Comparison of ENCODE assay signal across 21 mouse cellular contexts in genomic region chr10:110994761-110995160, GRCm38 (mm10). TPM values are rescaled to one million over a fixed set of nuclear protein-coding genes. Genes with fewer than 3 reads are reported as not detected.
DNase-seq lines count a peak whose midpoint lies in the region; ATAC-seq lines count a peak whose summit lies in the region.
"Had no signal": no experiment of that assay in that cellular context is flagged by ENCODE, and none has a peak within 500 bp of the region (broad histone marks: within the 10 kb centered on the region; RNA-seq: fewer than 3 reads in every experiment).

No protein-coding gene starts in this region.

- H3K4me3 ChIP-seq in forebrain, embryonic 12.5 days (replicated peaks) = no peak overlapping the region
- H3K4me3 ChIP-seq in forebrain, embryonic 11.5 days (ENCODE audit: low read depth, low read length) = no peak overlapping the region
- no peak overlapping the region for H3K4me3 ChIP-seq in hindbrain, embryonic 13.5 days
- H3K4me3 ChIP-seq in hindbrain, embryonic 14.5 days (replicated peaks; ENCODE audit: low read length) = no peak overlapping the region
- no peak overlapping the region for H3K4me3 ChIP-seq in midbrain, embryonic 12.5 days
- H3K4me3 ChIP-seq in midbrain, embryonic 15.5 days = no peak overlapping the region
- H3K4me3 ChIP-seq: embryonic facial prominence, embryonic 15.5 days; erythroblast, embryonic 14.5 days; forebrain, embryonic 10.5 days; heart, embryonic 12.5 days had no signal

- no peaks in the 10 kb centered on the region for H3K27me3 ChIP-seq in forebrain, embryonic 12.5 days
- H3K27me3 ChIP-seq in forebrain, embryonic 11.5 days (ENCODE audit: control insufficient read depth, insufficient read depth, low read length) = no peaks in the 10 kb centered on the region
- no peaks in the 10 kb centered on the region for H3K27me3 ChIP-seq in hindbrain, embryonic 13.5 days
- H3K27me3 ChIP-seq in hindbrain, embryonic 14.5 days (ENCODE audit: control insufficient read depth, insufficient read depth, low read length) = no peaks in the 10 kb centered on the region
- no peaks in the 10 kb centered on the region for H3K27me3 ChIP-seq in midbrain, embryonic 12.5 days
- no peaks in the 10 kb centered on the region for H3K27me3 ChIP-seq in midbrain, embryonic 15.5 days (replicated peaks)
- H3K27me3 ChIP-seq: embryonic facial prominence, embryonic 15.5 days; heart, embryonic 12.5 days had no signal

- H3K4me1 ChIP-seq in forebrain, embryonic 12.5 days = peaks cover 30% of the 10 kb centered on the region
- H3K4me1 ChIP-seq in forebrain, embryonic 11.5 days (replicated peaks; ENCODE audit: control insufficient read depth, insufficient read depth, low read length) = 0 out of 2 replicates have a peak, but pooled peaks cover 6% of the 10 kb centered on the region
- H3K4me1 ChIP-seq in hindbrain, embryonic 13.5 days (replicated peaks) = peaks cover 31% of the 10 kb centered on the region
- H3K4me1 ChIP-seq in hindbrain, embryonic 14.5 days (replicated peaks; ENCODE audit: control insufficient read depth, insufficient read depth, low read length) = peaks cover 16% of the 10 kb centered on the region
- H3K4me1 ChIP-seq in midbrain, embryonic 12.5 days = peaks cover 20% of the 10 kb centered on the region
- H3K4me1 ChIP-seq in midbrain, embryonic 15.5 days = peaks cover 23% of the 10 kb centered on the region

- no peak overlapping the region for H3K4me2 ChIP-seq in forebrain, embryonic 12.5 days
- no peak overlapping the region for H3K4me2 ChIP-seq in forebrain, embryonic 11.5 days (ENCODE audit: low read depth, low read length, severe bottlenecking)
- H3K4me2 ChIP-seq in hindbrain, embryonic 13.5 days = no peak overlapping the region
- H3K4me2 ChIP-seq in hindbrain, embryonic 14.5 days (replicated peaks) = no peak overlapping the region
- no peak overlapping the region for H3K4me2 ChIP-seq in midbrain, embryonic 12.5 days (replicated peaks)
- H3K4me2 ChIP-seq in midbrain, embryonic 15.5 days = no peak overlapping the region
- H3K4me2 ChIP-seq: embryonic facial prominence, embryonic 15.5 days; heart, embryonic 12.5 days had no signal

- no peaks in the 10 kb centered on the region for H3K36me3 ChIP-seq in forebrain, embryonic 12.5 days (replicated peaks)
- no peaks in the 10 kb centered on the region for H3K36me3 ChIP-seq in forebrain, embryonic 11.5 days (ENCODE audit: control insufficient read depth, insufficient read depth, low read length)
- H3K36me3 ChIP-seq in hindbrain, embryonic 13.5 days = no peaks in the 10 kb centered on the region
- H3K36me3 ChIP-seq in hindbrain, embryonic 14.5 days (replicated peaks; ENCODE audit: control insufficient read depth, insufficient read depth) = no peaks in the 10 kb centered on the region
- no peaks in the 10 kb centered on the region for H3K36me3 ChIP-seq in midbrain, embryonic 12.5 days
- H3K36me3 ChIP-seq in midbrain, embryonic 15.5 days (replicated peaks) = no peaks in the 10 kb centered on the region
- H3K36me3 ChIP-seq: embryonic facial prominence, embryonic 15.5 days; heart, embryonic 12.5 days had no signal

- ATAC-seq in forebrain, embryonic 12.5 days (ENCODE audit: low FRiP score) = no peak
- no peak for ATAC-seq in forebrain, embryonic 11.5 days (replicated peaks; ENCODE audit: low FRiP score)
- ATAC-seq in hindbrain, embryonic 13.5 days (ENCODE audit: low FRiP score) = no peak
- ATAC-seq in hindbrain, embryonic 14.5 days (ENCODE audit: low FRiP score) = no peak
- ATAC-seq in midbrain, embryonic 12.5 days (ENCODE audit: low FRiP score, low read depth) = no peak
- no peak for ATAC-seq in midbrain, embryonic 15.5 days (replicated peaks)
- ATAC-seq: forebrain, embryonic 16.5 days; hindbrain, postnatal 0 days had no signal

- H3K9me3 ChIP-seq in forebrain, embryonic 12.5 days = no peaks in the 10 kb centered on the region
- no peaks in the 10 kb centered on the region for H3K9me3 ChIP-seq in forebrain, embryonic 11.5 days (ENCODE audit: control insufficient read depth, low read length)
- H3K9me3 ChIP-seq in hindbrain, embryonic 13.5 days = no peaks in the 10 kb centered on the region
- H3K9me3 ChIP-seq in hindbrain, embryonic 14.5 days (ENCODE audit: control insufficient read depth, low read length) = no peaks in the 10 kb centered on the region
- H3K9me3 ChIP-seq in midbrain, embryonic 12.5 days = no peaks in the 10 kb centered on the region
- H3K9me3 ChIP-seq in midbrain, embryonic 15.5 days = no peaks in the 10 kb centered on the region
- H3K9me3 ChIP-seq: embryonic facial prominence, embryonic 15.5 days; forebrain, embryonic 10.5 days; heart, embryonic 12.5 days had no signal

- no peak overlapping the region for H3K9ac ChIP-seq in forebrain, embryonic 12.5 days
- no peak overlapping the region for H3K9ac ChIP-seq in forebrain, embryonic 11.5 days (ENCODE audit: low read length)
- H3K9ac ChIP-seq in hindbrain, embryonic 13.5 days = no peak overlapping the region
- H3K9ac ChIP-seq in hindbrain, embryonic 14.5 days = no peak overlapping the region
- H3K9ac ChIP-seq in midbrain, embryonic 12.5 days (replicated peaks) = no peak overlapping the region
- H3K9ac ChIP-seq in midbrain, embryonic 15.5 days = no peak overlapping the region
- H3K9ac ChIP-seq: embryonic facial prominence, embryonic 15.5 days; heart, embryonic 12.5 days had no signal

- 0 out of 2 replicates have a peak overlapping the region, but pooled peaks have one; percentile 31 for H3K27ac ChIP-seq in forebrain, embryonic 12.5 days
- H3K27ac ChIP-seq in forebrain, embryonic 11.5 days (ENCODE audit: low read depth, low read length) = no peak overlapping the region
- H3K27ac ChIP-seq in hindbrain, embryonic 13.5 days = peak overlapping the region; percentile 63
- H3K27ac ChIP-seq in hindbrain, embryonic 14.5 days = no peak overlapping the region
- 0 out of 2 replicates have a peak overlapping the region, but pooled peaks have one; percentile 20 for H3K27ac ChIP-seq in midbrain, embryonic 12.5 days (replicated peaks)
- no peak overlapping the region for H3K27ac ChIP-seq in midbrain, embryonic 15.5 days
- H3K27ac ChIP-seq: embryonic facial prominence, embryonic 15.5 days; forebrain, embryonic 10.5 days; hindbrain, postnatal 0 days had no signal

- no peak for DNase-seq in forebrain, embryonic 11.5 days (ENCODE audit: low spot score)
- DNase-seq in hindbrain, embryonic 14.5 days (ENCODE audit: low spot score) = no peak
- DNase-seq in layer of hippocampus, postnatal 36 days = no peak
- DNase-seq: adrenal gland, adult 2 months; adrenal gland, postnatal 25 days; cerebellum, adult 18-20 months; cerebellum, postnatal 10 days; embryo, embryonic 11 days; gastrocnemius, postnatal 25 days; heart, adult 18-20 months; heart, postnatal 36 days had no signal

- WGBS in forebrain, embryonic 12.5 days = 58% methylated on average over 5 of the region's 5 CpGs
- WGBS in forebrain, embryonic 11.5 days = 74% methylated on average over 5 of the region's 5 CpGs
- WGBS in hindbrain, embryonic 13.5 days = 47% methylated on average over 5 of the region's 5 CpGs
- WGBS in hindbrain, embryonic 14.5 days = 46% methylated on average over 5 of the region's 5 CpGs
- 71% methylated on average over 5 of the region's 5 CpGs for WGBS in midbrain, embryonic 12.5 days
- 62% methylated on average over 5 of the region's 5 CpGs for WGBS in midbrain, embryonic 15.5 days

RNA-seq across cellular contexts. Expression of gene Zdhhc17, which starts 15.2 kb away (rescaled TPM):
- polyA plus RNA-seq in forebrain, embryonic 12.5 days (2016; fragmentation: Nextera tagmentation; extraction: Ambion mirVana) = 40.2 and 45.2 TPM in 2 replicates
- polyA plus RNA-seq in forebrain, embryonic 11.5 days (2014; fragmentation: Nextera tagmentation; extraction: Ambion mirVana) = 28.0 and 31.6 TPM in 2 replicates
- polyA plus RNA-seq in hindbrain, embryonic 13.5 days (2015; fragmentation: Nextera tagmentation; extraction: Ambion mirVana) = 55.5 and 58.3 TPM in 2 replicates
- 62.1 and 68.1 TPM in 2 replicates for polyA plus RNA-seq in hindbrain, embryonic 14.5 days (2014; fragmentation: Nextera tagmentation; extraction: Ambion mirVana)
- polyA plus RNA-seq in midbrain, embryonic 12.5 days (2016; fragmentation: Nextera tagmentation; extraction: Ambion mirVana) = 47.9 and 50.6 TPM in 2 replicates
- 57.4 and 64.0 TPM in 2 replicates for polyA plus RNA-seq in midbrain, embryonic 15.5 days (2015; fragmentation: Nextera tagmentation; extraction: Ambion mirVana)
- total RNA-seq in layer of hippocampus, postnatal 36 days (2021) = 10 to 100 TPM; 97.6 TPM
- polyA plus RNA-seq: erythroblast, embryonic 14.5 days had no signal

Comparison
In these comparisons a context has a peak if more than half of its experiments do, and no peak if none do; other contexts are left out.
1. H3K27ac ChIP-seq: peak in forebrain, embryonic 12.5 days (single experiment), hindbrain, embryonic 13.5 days (single experiment) and midbrain, embryonic 12.5 days (single experiment); none in forebrain, embryonic 11.5 days (single experiment), hindbrain, embryonic 14.5 days (single experiment) and midbrain, embryonic 15.5 days (single experiment).